Mouse (Mus musculus) CH12.LX (cell line): ENCODE data around the gene Sgms1.

Experiments
- CHD1 ChIP-seq: IDR thresholded peaks from 2 replicates; pipeline ENCODE4 v1.6.1; 2012; ENCODE audit warnings: low read depth, low read length, improper control_type of control experiment, inconsistent platforms
- CHD2 ChIP-seq: IDR thresholded peaks from 2 replicates; pipeline ENCODE4 v1.6.1; 2011; ENCODE audit warnings: low read length, improper control_type of control experiment
- CTCF ChIP-seq, 2 experiments: IDR thresholded peaks in 1 of 2; conservative IDR thresholded peaks in 1 of 2; 2 replicates each; pipeline ENCODE4 v1.5.1; 2011 to 2012; ENCODE audit warnings: low read depth in 2 of 2, low read length in 2 of 2, improper control_type of control experiment in 1 of 2, inconsistent platforms in 1 of 2, mild to moderate bottlenecking in 1 of 2, moderate library complexity in 1 of 2
- MEF2A ChIP-seq: IDR thresholded peaks from 2 replicates; pipeline ENCODE4 v1.6.1; 2014; ENCODE audit warnings: low read depth, mild to moderate bottlenecking, inconsistent platforms, low read length, improper control_type of control experiment, borderline replicate concordance
- POLR2A ChIP-seq: IDR thresholded peaks from 2 replicates; pipeline ENCODE4 v1.6.1; 2011; ENCODE audit warnings: low read depth, mild to moderate bottlenecking, improper control_type of control experiment, low read length
- POLR2AphosphoS2 ChIP-seq: IDR thresholded peaks from 2 replicates; pipeline ENCODE4 v1.6.1; 2011; ENCODE audit warnings: low read depth, low read length, improper control_type of control experiment
- RCOR1 ChIP-seq: conservative IDR thresholded peaks from 2 replicates; pipeline ENCODE4 v1.6.1; 2012; ENCODE audit warnings: low read depth, mild to moderate bottlenecking, inconsistent platforms, low read length, improper control_type of control experiment

DNA sequence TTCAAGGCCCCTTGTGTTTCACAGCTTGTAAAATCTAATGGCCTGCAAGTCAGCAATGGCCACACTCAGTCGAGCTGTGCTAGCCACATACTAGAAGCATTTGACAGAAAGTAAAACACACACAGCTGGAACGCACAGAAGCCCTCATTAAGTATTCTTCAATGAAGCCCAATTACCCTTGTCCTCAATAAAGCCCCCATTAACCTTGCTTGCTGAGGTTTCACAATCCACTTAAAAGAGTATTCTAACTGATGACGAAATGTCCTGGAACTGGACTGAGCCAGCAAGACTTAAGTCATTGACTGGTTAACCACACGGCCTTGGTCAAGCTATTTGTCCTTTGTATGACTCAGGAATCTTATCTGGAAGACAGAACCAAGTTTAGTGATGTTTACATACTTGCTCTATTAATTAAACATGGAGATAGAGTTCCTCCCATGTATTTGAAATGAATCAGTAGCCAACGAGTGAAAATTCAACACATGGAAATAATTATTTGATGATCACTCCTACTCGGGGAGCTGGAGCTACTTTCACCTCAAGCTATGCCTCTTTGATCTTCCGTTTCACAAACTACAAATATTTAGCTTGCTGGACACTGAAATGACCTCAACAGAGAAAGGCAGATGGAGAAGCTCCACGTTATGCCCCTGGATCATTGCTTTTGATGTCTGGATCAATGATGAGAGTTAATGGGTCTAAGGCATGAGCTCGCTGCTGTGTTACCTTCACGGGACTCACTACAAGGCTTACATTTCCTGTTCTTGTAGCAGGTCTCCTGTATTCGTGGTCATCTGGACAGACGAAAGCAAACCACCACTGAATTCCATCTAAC, 69.8 kb downstream of the Sgms1 start:
- no peak for TF ChIP-seq CTCF (conservative IDR thresholded peaks at IDR 0.05 in 1 of 2, IDR thresholded peaks at IDR 0.05 in 1 of 2; ENCODE audit: low read depth in 2 of 2, low read length in 2 of 2)
- TF ChIP-seq MEF2A, result no peak
- TF ChIP-seq POLR2AphosphoS2, result no peak
- TF ChIP-seq CHD2, result no peak
- no peak for TF ChIP-seq POLR2A
- TF ChIP-seq CHD1, result no peak
- TF ChIP-seq RCOR1, result no peak
